Mouse (Mus musculus): ENCODE results near the gene Crispld2.

GRCm38 (mm10) chr8:120004154-120004702, 12.0 kb downstream of the Crispld2 start:
- TF ChIP-seq CTCF (conservative IDR thresholded peaks at IDR 0.05; ENCODE audit: low read length) (no peak), POU5F1 (IDR thresholded peaks at IDR 0.05; ENCODE audit: borderline replicate concordance, low read length) (no peak)
